Mouse (Mus musculus) neural tube, embryonic 15.5 days (tissue): ENCODE data around the gene Cdkal1. TPM values are rescaled to one million over a fixed set of nuclear protein-coding genes. Genes with fewer than 3 reads are reported as not detected.

Source experiments
- ATAC-seq: fragments of 200-750 bp; cut with Nextera tagmentation; 2 replicates; pipeline ENCODE4 v1.8.0; 2017; ENCODE audit warnings: mild to moderate bottlenecking, moderate TSS enrichment, moderate library complexity; ENCODE audit not compliant: low FRiP score
- H3K27ac ChIP-seq: fragments of 300-500 bp; sonication (generic); replicated peaks from 2 replicates; pipeline ENCODE4 v1.5.1; 2015; ENCODE audit warnings: mild to moderate bottlenecking, inconsistent platforms
- H3K27me3 ChIP-seq: fragments of 300-500 bp; sonication (generic); replicated peaks from 2 replicates; pipeline ENCODE4 v1.6.1; 2015; ENCODE audit warnings: inconsistent platforms
- H3K36me3 ChIP-seq: fragments of 300-500 bp; sonication (generic); 2 replicates; pipeline ENCODE4 v1.6.1; 2015; ENCODE audit warnings: inconsistent platforms
- H3K4me1 ChIP-seq: fragments of 300-500 bp; sonication (generic); 2 replicates; pipeline ENCODE4 v1.6.1; 2015; ENCODE audit warnings: inconsistent platforms
- H3K4me2 ChIP-seq: fragments of 300-500 bp; sonication (generic); 2 replicates; pipeline ENCODE4 v1.6.1; 2015; ENCODE audit warnings: inconsistent platforms, mild to moderate bottlenecking, moderate library complexity
- H3K4me3 ChIP-seq: fragments of 300-500 bp; sonication (generic); replicated peaks from 2 replicates; pipeline ENCODE4 v1.5.1; 2015; ENCODE audit warnings: mild to moderate bottlenecking, inconsistent platforms
- H3K9ac ChIP-seq: fragments of 300-500 bp; sonication (generic); replicated peaks from 2 replicates; pipeline ENCODE4 v1.6.1; 2015; ENCODE audit warnings: mild to moderate bottlenecking, inconsistent platforms
- H3K9me3 ChIP-seq: fragments of 300-500 bp; sonication (generic); replicated peaks from 2 replicates; pipeline ENCODE4 v1.6.1; 2016; ENCODE audit warnings: inconsistent platforms
- WGBS: fragments of 180-500 bp; shearing (Covaris S2); methylation state at CpG from one replicate; pipeline ENCODE4 v1.1.7; 2015; ENCODE audit warnings: mixed read lengths; 5-methylcytosine and 5-hydroxymethylcytosine counted together
- polyA plus RNA-seq: library from polyadenylated mRNA; unstranded; fragments of >200 nt; fragmentation: Nextera tagmentation; extraction: Ambion mirVana; gene quantifications from 2 replicates; pipeline ENCODE4 v1.2.1, GENCODE M21; 2015

The Cdkal1 gene
- polyA plus RNA-seq, 1 experiment from 2014 or later: 20.4 TPM

DNA sequence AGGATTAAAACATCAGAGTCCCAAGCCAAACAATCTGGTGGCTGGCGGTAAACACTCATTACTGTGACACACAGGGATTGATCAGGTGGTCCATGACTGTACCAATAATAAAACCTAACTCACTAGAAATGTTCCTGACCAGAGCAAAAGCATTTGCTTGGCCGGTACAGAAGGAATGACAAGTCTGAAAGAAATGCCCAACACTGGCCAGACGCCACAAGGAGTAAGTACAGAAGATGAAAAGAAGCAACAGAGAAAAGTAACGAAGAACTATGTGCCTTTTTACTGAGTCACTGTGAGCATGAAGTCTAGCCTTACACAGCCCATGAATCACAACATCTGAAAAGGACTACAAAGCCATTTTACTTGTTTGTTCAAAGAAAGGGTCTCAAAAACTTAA is 24.3 kb downstream of the Cdkal1 start:
- H3K27ac ChIP-seq: no peak overlapping the region
- H3K4me1 ChIP-seq: 0 out of 2 replicates have a peak, but pooled peaks cover 6% of the 10 kb centered on the region
- no peaks in the 10 kb centered on the region for H3K27me3 ChIP-seq
- ATAC-seq: no peak
- no peak overlapping the region for H3K4me3 ChIP-seq
- H3K36me3 ChIP-seq: no peaks in the 10 kb centered on the region
- H3K9me3 ChIP-seq: no peaks in the 10 kb centered on the region
- no peak overlapping the region for H3K9ac ChIP-seq
- H3K4me2 ChIP-seq: no peak overlapping the region
- WGBS: 73% methylated on average over 4 of the region's 4 CpGs

GRCm38 (mm10) chr13:29828032-29828431 is 27.4 kb downstream of the Cdkal1 start:
- WGBS: 39% methylated on average over 1 of the region's 1 CpGs
- Histone ChIP-seq H3K9me3 (no peaks in the 10 kb centered on the region), H3K27me3 (no peaks in the 10 kb centered on the region), H3K4me3 (no peak overlapping the region), H3K36me3 (no peaks in the 10 kb centered on the region), H3K4me2 (no peak overlapping the region), H3K9ac (no peak overlapping the region), H3K27ac (no peak overlapping the region), H3K4me1 (peaks cover 3% of the 10 kb centered on the region; the same call in 1 of the 2 replicates)
- no peak for ATAC-seq

- no peaks in the 10 kb centered on the region for H3K9me3 ChIP-seq
- H3K4me2 ChIP-seq: no peak overlapping the region
- peaks cover 3% of the 10 kb centered on the region; the same call in 1 of the 2 replicates for H3K4me1 ChIP-seq
- no peak for ATAC-seq
- WGBS: 43% methylated on average over 2 of the region's 2 CpGs
- H3K27ac ChIP-seq: no peak overlapping the region
- no peak overlapping the region for H3K9ac ChIP-seq
- no peaks in the 10 kb centered on the region for H3K36me3 ChIP-seq
- H3K27me3 ChIP-seq: no peaks in the 10 kb centered on the region
- H3K4me3 ChIP-seq: no peak overlapping the region
These were observed 29.0 kb downstream of the Cdkal1 start for GRCm38 (mm10) chr13:29826469-29826868.

GRCm38 (mm10) chr13:29826041-29826440 is 29.4 kb downstream of the Cdkal1 start:
- H3K27me3 ChIP-seq: no peaks in the 10 kb centered on the region
- no peak overlapping the region for H3K9ac ChIP-seq
- no peak for ATAC-seq
- H3K9me3 ChIP-seq: no peaks in the 10 kb centered on the region
- no peak overlapping the region for H3K4me3 ChIP-seq
- H3K36me3 ChIP-seq: no peaks in the 10 kb centered on the region
- H3K4me1 ChIP-seq: peaks cover 3% of the 10 kb centered on the region; the same call in 1 of the 2 replicates
- H3K27ac ChIP-seq: no peak overlapping the region
- H3K4me2 ChIP-seq: no peak overlapping the region

- H3K36me3 ChIP-seq: no peaks in the 10 kb centered on the region
- no peak overlapping the region for H3K9ac ChIP-seq
- H3K4me1 ChIP-seq: peaks cover 3% of the 10 kb centered on the region; the same call in 1 of the 2 replicates
- no peak overlapping the region for H3K4me3 ChIP-seq
- WGBS: 76% methylated on average over 4 of the region's 4 CpGs
- H3K27ac ChIP-seq: no peak overlapping the region
- ATAC-seq: no peak
- no peaks in the 10 kb centered on the region for H3K9me3 ChIP-seq
- H3K27me3 ChIP-seq: no peaks in the 10 kb centered on the region
- H3K4me2 ChIP-seq: no peak overlapping the region
These were observed 30.7 kb downstream of the Cdkal1 start for GRCm38 (mm10) chr13:29824797-29825196.

DNA sequence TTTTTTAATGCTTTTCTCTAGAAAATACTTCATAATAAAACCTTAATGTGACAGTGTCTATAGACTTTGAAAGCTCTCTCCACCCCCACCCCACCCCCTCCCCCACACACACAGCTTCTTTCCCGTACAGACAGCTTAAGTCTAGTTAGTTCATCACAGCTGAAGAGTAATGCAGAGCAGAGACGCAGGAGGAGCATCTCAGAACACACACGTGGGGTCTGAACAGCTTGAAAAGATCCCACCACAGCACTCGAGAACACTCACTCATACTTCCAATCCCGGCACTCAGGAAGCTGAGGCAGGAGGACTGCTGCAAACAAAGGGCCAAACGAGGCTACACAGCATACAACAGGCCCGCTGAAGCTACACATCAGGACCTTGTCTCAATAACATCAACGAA is 31.1 kb downstream of the Cdkal1 start:
- peak overlapping the region; percentile 46; the same call in 1 of the 2 replicates for H3K27ac ChIP-seq
- no peaks in the 10 kb centered on the region for H3K9me3 ChIP-seq
- peaks cover 3% of the 10 kb centered on the region; the same call in 1 of the 2 replicates for H3K4me1 ChIP-seq
- ATAC-seq: 0 out of 2 replicates have a peak, but pooled peaks have one; percentile 22
- H3K4me2 ChIP-seq: no peak overlapping the region
- H3K36me3 ChIP-seq: no peaks in the 10 kb centered on the region
- H3K4me3 ChIP-seq: no peak overlapping the region
- WGBS: 72% methylated on average over 8 of the region's 8 CpGs
- no peaks in the 10 kb centered on the region for H3K27me3 ChIP-seq
- H3K9ac ChIP-seq: no peak overlapping the region

DNA sequence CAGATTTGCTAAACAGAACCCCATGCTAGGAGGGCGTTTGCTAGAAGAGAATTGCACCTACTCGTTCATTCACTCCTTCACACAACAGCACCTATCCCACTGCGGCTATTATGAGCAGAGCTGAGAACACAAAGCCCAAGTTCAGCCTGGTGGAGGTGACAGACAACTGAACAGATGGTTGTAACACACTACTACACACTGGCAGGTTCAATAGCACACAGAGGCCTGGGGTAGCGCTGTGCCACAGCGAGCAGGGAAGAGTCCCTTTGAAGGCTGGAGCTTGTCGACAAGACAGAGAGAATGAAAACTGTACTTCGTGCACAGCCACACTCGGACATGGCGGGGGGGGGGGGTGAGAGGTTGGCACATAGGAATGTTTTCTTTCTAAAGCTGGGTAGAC is 31.6 kb downstream of the Cdkal1 start:
- Histone ChIP-seq H3K27me3 (no peaks in the 10 kb centered on the region), H3K4me1 (peaks cover 3% of the 10 kb centered on the region; the same call in 1 of the 2 replicates), H3K9me3 (no peaks in the 10 kb centered on the region), H3K36me3 (no peaks in the 10 kb centered on the region), H3K27ac (peak overlapping the region; percentile 46), H3K4me2 (no peak overlapping the region), H3K9ac (no peak overlapping the region), H3K4me3 (no peak overlapping the region)
- peak; percentile 90 for ATAC-seq
- 27% methylated on average over 9 of the region's 9 CpGs for WGBS

DNA sequence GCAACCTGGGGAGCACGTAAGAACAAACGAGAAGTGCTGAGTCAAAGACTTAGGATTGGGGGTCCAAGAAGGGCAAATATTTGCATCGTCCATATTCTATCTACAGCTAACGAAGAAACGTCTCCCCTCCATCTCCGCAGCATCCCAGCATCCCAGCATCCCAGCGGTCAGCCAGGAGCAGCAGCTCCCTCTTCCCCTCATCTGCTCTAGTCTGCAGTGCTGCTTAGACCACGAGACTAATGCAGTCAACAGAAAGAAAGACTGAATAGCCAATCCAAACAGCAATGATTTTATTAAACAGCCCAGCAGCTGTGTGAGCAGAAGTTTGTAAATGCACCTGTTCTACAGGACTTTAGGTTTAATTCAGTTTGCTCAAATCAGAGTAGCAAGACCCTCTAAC is 32.0 kb downstream of the Cdkal1 start:
- H3K4me3 ChIP-seq: no peak overlapping the region
- peak overlapping the region; percentile 46 for H3K27ac ChIP-seq
- H3K4me1 ChIP-seq: peaks cover 3% of the 10 kb centered on the region; the same call in 1 of the 2 replicates
- WGBS: 67% methylated on average over 8 of the region's 8 CpGs
- no peak overlapping the region for H3K4me2 ChIP-seq
- no peaks in the 10 kb centered on the region for H3K36me3 ChIP-seq
- no peak overlapping the region for H3K9ac ChIP-seq
- H3K9me3 ChIP-seq: no peaks in the 10 kb centered on the region
- peak; percentile 66; the same call in 1 of the 2 replicates for ATAC-seq
- no peaks in the 10 kb centered on the region for H3K27me3 ChIP-seq

DNA sequence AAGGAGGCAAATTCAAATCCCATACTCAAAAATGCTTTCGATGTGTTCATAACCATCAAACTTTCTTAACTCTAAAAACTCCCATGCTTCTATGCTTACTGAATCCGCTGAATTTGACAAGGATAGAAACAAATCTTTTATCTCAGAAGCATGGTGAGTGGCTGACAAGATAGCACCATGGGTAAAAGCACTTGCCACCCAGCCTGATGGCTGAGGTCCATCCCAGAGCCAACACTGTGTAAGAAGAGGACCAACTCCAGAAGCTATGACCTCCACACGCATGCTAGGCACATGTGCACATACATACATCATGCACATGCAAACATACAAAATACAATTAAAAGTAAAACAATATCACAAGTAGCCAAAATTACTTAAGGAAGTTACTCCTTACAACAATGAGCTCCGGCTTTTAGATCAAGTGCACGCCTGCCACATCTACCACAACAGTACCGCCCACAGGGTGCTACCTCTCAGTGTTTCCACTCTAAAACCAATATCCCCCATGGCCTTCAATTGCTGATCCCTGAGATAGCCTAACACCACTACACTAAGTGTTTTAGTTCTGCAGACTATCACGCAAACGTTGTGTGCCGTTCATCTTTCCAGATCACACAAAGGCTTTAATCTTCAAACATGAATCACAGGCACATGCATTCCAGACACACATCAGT is 35.4 kb downstream of the Cdkal1 start:
- no peaks in the 10 kb centered on the region for H3K36me3 ChIP-seq
- no peak for ATAC-seq
- no peak overlapping the region for H3K4me2 ChIP-seq
- H3K4me3 ChIP-seq: no peak overlapping the region
- no peaks in the 10 kb centered on the region for H3K27me3 ChIP-seq
- peaks cover 3% of the 10 kb centered on the region; the same call in 1 of the 2 replicates for H3K4me1 ChIP-seq
- 95% methylated on average over 9 of the region's 9 CpGs for WGBS
- no peak overlapping the region for H3K9ac ChIP-seq
- no peaks in the 10 kb centered on the region for H3K9me3 ChIP-seq
- no peak overlapping the region for H3K27ac ChIP-seq

DNA sequence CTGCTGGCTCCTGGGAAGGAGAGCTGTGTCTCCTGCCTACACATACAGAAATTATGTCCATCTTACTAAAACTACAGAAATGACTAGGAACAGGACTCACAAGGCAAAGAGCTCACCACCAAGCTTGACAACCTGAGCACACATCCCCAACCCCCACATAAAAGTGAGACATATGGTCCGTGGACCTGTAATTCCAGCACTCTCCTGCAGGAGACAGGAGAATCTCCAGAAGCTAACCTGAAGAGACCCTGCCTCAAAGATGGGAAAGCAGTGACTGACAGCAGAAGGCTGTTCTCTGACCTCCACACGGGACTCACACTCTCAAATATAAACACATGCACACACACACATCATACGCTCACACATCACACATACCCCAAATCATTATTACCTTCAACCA is 36.3 kb downstream of the Cdkal1 start:
- no peak overlapping the region for H3K4me2 ChIP-seq
- no peaks in the 10 kb centered on the region for H3K9me3 ChIP-seq
- H3K4me3 ChIP-seq: no peak overlapping the region
- 85% methylated on average over 3 of the region's 3 CpGs for WGBS
- H3K9ac ChIP-seq: no peak overlapping the region
- H3K36me3 ChIP-seq: no peaks in the 10 kb centered on the region
- no peaks in the 10 kb centered on the region for H3K27me3 ChIP-seq
- ATAC-seq: no peak
- H3K27ac ChIP-seq: no peak overlapping the region
- peaks cover 3% of the 10 kb centered on the region; the same call in 1 of the 2 replicates for H3K4me1 ChIP-seq

GRCm38 (mm10) chr13:29818314-29818713 is 37.2 kb downstream of the Cdkal1 start:
- no peaks in the 10 kb centered on the region for H3K27me3 ChIP-seq
- H3K4me2 ChIP-seq: no peak overlapping the region
- H3K4me1 ChIP-seq: no peaks in the 10 kb centered on the region
- no peaks in the 10 kb centered on the region for H3K9me3 ChIP-seq
- 92% methylated on average over 2 of the region's 2 CpGs for WGBS
- no peaks in the 10 kb centered on the region for H3K36me3 ChIP-seq
- no peak for ATAC-seq
- H3K9ac ChIP-seq: no peak overlapping the region
- no peak overlapping the region for H3K27ac ChIP-seq
- H3K4me3 ChIP-seq: no peak overlapping the region

- H3K27ac ChIP-seq: no peak overlapping the region
- H3K4me2 ChIP-seq: no peak overlapping the region
- no peak overlapping the region for H3K4me3 ChIP-seq
- no peak for ATAC-seq
- H3K9me3 ChIP-seq: no peaks in the 10 kb centered on the region
- no peak overlapping the region for H3K9ac ChIP-seq
- H3K4me1 ChIP-seq: no peaks in the 10 kb centered on the region
- H3K27me3 ChIP-seq: no peaks in the 10 kb centered on the region
- no peaks in the 10 kb centered on the region for H3K36me3 ChIP-seq
- 65% methylated on average over 4 of the region's 4 CpGs for WGBS
These were observed 44.7 kb downstream of the Cdkal1 start for GRCm38 (mm10) chr13:29810780-29811179.
